Mouse (Mus musculus): ENCODE measurements at regions not wholly inside any gene's neighbourhood (a gene's known extent, or its start where the extent isn't known, plus 50 kb on each side); places are given as distances from the start of the nearest gene placed in this dataset.

GRCm38 (mm10) chr14:24747796-24748496 lies 261.0 kb downstream of the Rps24 start:
- TF ChIP-seq CTCF (IDR thresholded peaks at IDR 0.05; ENCODE audit: low read depth, low read length) (no peak), EP300 (IDR thresholded peaks at IDR 0.05; ENCODE audit: insufficient read depth, low read depth, low read length) (no peak)
